Mouse (Mus musculus) erythroblast, embryonic 14.5 days (primary cell): ENCODE results near the gene Gm28051. TPM values are rescaled to one million over a fixed set of nuclear protein-coding genes. Genes with fewer than 3 reads are reported as not detected.

Source experiments
- H3K27me3 ChIP-seq: 2 replicates; pipeline ENCODE4 v1.6.1; 2012; ENCODE audit warnings: inconsistent platforms; ENCODE audit not compliant: control insufficient read depth
- H3K36me3 ChIP-seq: 2 replicates; pipeline ENCODE4 v1.6.1; 2012; ENCODE audit warnings: mild to moderate bottlenecking, inconsistent platforms; ENCODE audit not compliant: control insufficient read depth
- H3K4me1 ChIP-seq: 2 replicates; pipeline ENCODE4 v1.6.1; 2012; ENCODE audit warnings: inconsistent platforms; ENCODE audit not compliant: control insufficient read depth
- H3K4me3 ChIP-seq: replicated peaks from 2 replicates; pipeline ENCODE3; 2012; ENCODE audit warnings: moderate library complexity, mild to moderate bottlenecking, inconsistent platforms
- H3K9me3 ChIP-seq: 2 replicates; pipeline ENCODE4 v1.6.1; 2012; ENCODE audit warnings: low read length, inconsistent platforms, mixed read lengths; ENCODE audit not compliant: control insufficient read depth
- GATA1 ChIP-seq: IDR thresholded peaks from 2 replicates; pipeline ENCODE4 v1.6.1; 2012; ENCODE audit warnings: low read length, inconsistent platforms, mixed read lengths
- TAL1 ChIP-seq: IDR thresholded peaks from 3 replicates; pipeline ENCODE4 v1.6.1; 2012; ENCODE audit warnings: low read length, inconsistent platforms, mixed read lengths
- polyA plus RNA-seq: library from polyadenylated mRNA; stranded (reverse); fragments of >175 nt; gene quantifications from 2 replicates; pipeline ENCODE4 v1.2.3, GENCODE M21; 2012

Gm28051 gene
- 0.55 TPM in 1 of 2 replicates, not detected in the other for polyA plus RNA-seq

- H3K36me3 ChIP-seq: peaks cover 53% of the 10 kb centered on the region
- no peaks in the 10 kb centered on the region for H3K27me3 ChIP-seq
- peak within 1 kb of the TSS; percentile 97 for H3K4me3 ChIP-seq
- TF ChIP-seq GATA1: no peak
- TF ChIP-seq TAL1: no peak
- H3K4me1 ChIP-seq: peaks cover 44% of the 10 kb centered on the region
- peaks cover 2% of the 10 kb centered on the region; the same call in 1 of the 2 replicates for H3K9me3 ChIP-seq
Measured at GRCm38 (mm10) chr12:102757689-102758402, at the start of gene Gm28051, which contains the start of the genes Gon7 and Ubr7. Gene Gm28051, minus strand, starts transcription at chr12:102757765. Gene Gon7, minus strand, starts transcription at chr12:102757803. Gene Ubr7, plus strand, starts transcription at chr12:102757967.

- TF ChIP-seq TAL1 (no peak), GATA1 (no peak)
- Histone ChIP-seq H3K4me1 (no peaks in the 10 kb centered on the region), H3K9me3 (no peaks in the 10 kb centered on the region), H3K27me3 (no peaks in the 10 kb centered on the region), H3K36me3 (peaks cover 45% of the 10 kb centered on the region), H3K4me3 (no peak overlapping the region)
Measured at GRCm38 (mm10) chr12:102799528-102799927, 42.0 kb upstream of the Gm28051 start.

DNA sequence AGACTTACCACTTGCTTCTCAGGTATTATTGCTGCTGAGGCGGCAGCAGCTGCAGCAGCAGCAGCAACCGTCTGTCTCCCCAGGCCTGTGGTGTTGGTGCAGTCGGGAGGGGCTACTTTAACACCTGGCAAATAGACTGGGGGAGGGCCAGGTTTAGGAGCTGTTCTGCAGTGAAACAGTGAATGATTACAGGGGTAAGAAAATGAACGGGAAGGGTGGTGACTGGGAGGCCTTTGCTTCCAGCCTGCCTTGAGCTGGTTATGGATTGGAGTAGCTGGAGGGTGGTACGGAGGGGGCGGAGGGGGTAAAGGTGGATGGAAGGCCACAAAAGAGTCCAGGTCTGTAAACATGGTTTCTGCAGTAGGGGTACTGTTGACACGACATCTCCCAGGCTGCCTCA lies 30.4 kb upstream of the Gm28051 start:
- TF ChIP-seq TAL1 (no peak), GATA1 (no peak)
- Histone ChIP-seq H3K4me1 (no peaks in the 10 kb centered on the region), H3K36me3 (peaks cover 89% of the 10 kb centered on the region), H3K9me3 (no peaks in the 10 kb centered on the region), H3K4me3 (no peak overlapping the region), H3K27me3 (no peaks in the 10 kb centered on the region)

GRCm38 (mm10) chr12:102785593-102785985 lies 28.0 kb upstream of the Gm28051 start:
- Histone ChIP-seq H3K27me3 (no peaks in the 10 kb centered on the region), H3K9me3 (no peaks in the 10 kb centered on the region), H3K4me3 (no peak overlapping the region), H3K4me1 (no peaks in the 10 kb centered on the region), H3K36me3 (peaks cover 86% of the 10 kb centered on the region)
- no peak for TF ChIP-seq TAL1
- TF ChIP-seq GATA1: no peak

GRCm38 (mm10) chr12:102784899-102785592 lies 27.5 kb upstream of the Gm28051 start:
- peaks cover 82% of the 10 kb centered on the region for H3K36me3 ChIP-seq

GRCm38 (mm10) chr12:102782841-102783240 lies 25.3 kb upstream of the Gm28051 start:
- Histone ChIP-seq H3K4me1 (no peaks in the 10 kb centered on the region), H3K9me3 (no peaks in the 10 kb centered on the region), H3K4me3 (no peak overlapping the region), H3K27me3 (no peaks in the 10 kb centered on the region), H3K36me3 (peaks cover 86% of the 10 kb centered on the region)
- TF ChIP-seq TAL1 (no peak), GATA1 (no peak)

More at GRCm38 (mm10) chr12:102784899-102785592, 27.5 kb upstream of the Gm28051 start:
- Histone ChIP-seq H3K9me3 (no peaks in the 10 kb centered on the region), H3K27me3 (no peaks in the 10 kb centered on the region), H3K4me3 (no peak overlapping the region), H3K4me1 (no peaks in the 10 kb centered on the region)
- no peak for TF ChIP-seq GATA1
- TF ChIP-seq TAL1: no peak

- Histone ChIP-seq H3K4me1 (no peaks in the 10 kb centered on the region), H3K9me3 (no peaks in the 10 kb centered on the region), H3K27me3 (no peaks in the 10 kb centered on the region), H3K4me3 (no peak overlapping the region), H3K36me3 (peaks cover 87% of the 10 kb centered on the region)
- TF ChIP-seq TAL1 (no peak), GATA1 (no peak)
Measured at GRCm38 (mm10) chr12:102779452-102779851, 21.9 kb upstream of the Gm28051 start.

- H3K4me1 ChIP-seq: no peaks in the 10 kb centered on the region
- H3K27me3 ChIP-seq: no peaks in the 10 kb centered on the region
- no peak overlapping the region for H3K4me3 ChIP-seq
- TF ChIP-seq TAL1 (no peak), GATA1 (no peak)
- peaks cover 87% of the 10 kb centered on the region for H3K36me3 ChIP-seq
- no peaks in the 10 kb centered on the region for H3K9me3 ChIP-seq
Measured at GRCm38 (mm10) chr12:102778151-102778550, 20.6 kb upstream of the Gm28051 start.

DNA sequence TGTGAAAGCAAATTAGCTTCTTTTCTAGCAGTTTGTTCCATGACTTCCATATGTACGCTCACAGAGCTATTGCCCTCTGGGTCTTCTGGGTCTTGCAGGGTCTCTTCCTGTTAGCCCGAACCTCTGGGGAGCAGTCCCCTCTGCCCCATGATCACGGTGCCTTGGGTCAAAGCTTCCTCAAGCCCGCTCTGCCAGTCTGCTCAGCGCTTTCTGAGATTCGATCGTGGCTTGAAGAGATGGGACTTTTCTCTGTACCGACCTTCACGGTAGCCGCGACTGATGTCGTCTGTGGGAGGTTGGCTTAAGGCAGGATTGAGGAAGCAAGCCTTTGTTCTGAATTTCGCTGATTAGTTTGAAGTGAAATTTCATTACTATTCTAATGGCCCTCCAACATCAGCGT lies 18.5 kb upstream of the Gm28051 start:
- Histone ChIP-seq H3K4me3 (no peak overlapping the region), H3K27me3 (no peaks in the 10 kb centered on the region), H3K36me3 (peaks cover 90% of the 10 kb centered on the region), H3K4me1 (no peaks in the 10 kb centered on the region), H3K9me3 (peaks cover 7% of the 10 kb centered on the region)
- TF ChIP-seq TAL1 (no peak), GATA1 (no peak)

DNA sequence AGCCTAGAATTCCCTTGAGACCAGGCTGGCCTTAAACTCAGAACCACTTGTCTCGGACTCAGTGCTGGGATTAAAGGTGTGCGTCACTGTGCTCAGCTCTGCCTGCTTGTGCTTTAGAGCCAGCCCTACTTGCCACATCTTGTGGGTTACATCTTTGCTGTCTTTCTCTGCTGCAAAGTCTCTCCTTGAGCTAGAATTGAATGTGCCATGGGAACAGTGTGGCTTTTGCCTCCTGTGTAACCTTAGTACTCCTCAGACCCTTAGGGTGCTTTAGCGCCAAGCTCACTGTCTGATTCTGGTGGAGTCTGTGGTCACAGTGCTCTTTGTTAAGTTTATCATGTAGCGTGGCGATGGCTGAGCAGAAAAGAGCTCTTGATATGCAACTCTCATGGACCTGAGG lies 15.1 kb upstream of the Gm28051 start:
- no peaks in the 10 kb centered on the region for H3K27me3 ChIP-seq
- H3K9me3 ChIP-seq: peaks cover 7% of the 10 kb centered on the region
- no peak for TF ChIP-seq TAL1
- TF ChIP-seq GATA1: no peak
- H3K4me3 ChIP-seq: no peak overlapping the region
- peaks cover 99% of the 10 kb centered on the region for H3K36me3 ChIP-seq
- no peaks in the 10 kb centered on the region for H3K4me1 ChIP-seq
